Mouse (Mus musculus) MEL (cell line): Measurements from ENCODE around the gene Rps27rt. TPM values are rescaled to one million over a fixed set of nuclear protein-coding genes. Genes with fewer than 3 reads are reported as not detected.

ENCODE experiments used
- DNase-seq: peaks from one replicate; pipeline ENCODE4 v3.0.0; 2011; ENCODE audit warnings: low read depth, low spot score
- H3K27ac ChIP-seq: 2 replicates; pipeline ENCODE4 v1.5.1; 2012; ENCODE audit warnings: low read depth, mild to moderate bottlenecking, control low read depth, low read length, moderate library complexity; ENCODE audit not compliant: control insufficient read depth
- H3K27me3 ChIP-seq, 2 experiments: fragments of 150-350 bp in 1 of 2; sonication (generic) in 1 of 2; 2 replicates each; pipeline ENCODE4 v1.6.1; 2012; ENCODE audit warnings: low read length in 2 of 2, mild to moderate bottlenecking in 2 of 2, improper control_type of control experiment in 1 of 2, moderate library complexity in 1 of 2; ENCODE audit not compliant: insufficient read depth in 2 of 2, control insufficient read depth in 1 of 2
- H3K36me3 ChIP-seq, 2 experiments: 2 replicates each; pipeline ENCODE4 v1.6.1; 2012 to 2014; ENCODE audit warnings: low read length in 2 of 2, improper control_type of control experiment in 1 of 2, inconsistent platforms in 1 of 2, mild to moderate bottlenecking in 1 of 2; ENCODE audit not compliant: insufficient read depth in 2 of 2, control insufficient read depth in 1 of 2
- H3K4me1 ChIP-seq, 2 experiments: fragments of 150-350 bp in 1 of 2; sonication (generic) in 1 of 2; 2 replicates each; pipeline ENCODE4 v1.6.1; 2012; ENCODE audit warnings: low read length in 2 of 2, improper control_type of control experiment in 1 of 2, mild to moderate bottlenecking in 1 of 2; ENCODE audit not compliant: insufficient read depth in 2 of 2, control insufficient read depth in 1 of 2
- H3K4me3 ChIP-seq, 2 experiments: fragments of 150-350 bp in 1 of 2; sonication (generic) in 1 of 2; 2 replicates each; pipeline ENCODE4 v1.5.1; 2012; ENCODE audit warnings: low read depth in 2 of 2, low read length in 2 of 2, mild to moderate bottlenecking in 2 of 2, moderate library complexity in 2 of 2, control low read depth in 1 of 2, improper control_type of control experiment in 1 of 2; ENCODE audit not compliant: control insufficient read depth in 1 of 2, insufficient read depth in 1 of 2
- H3K79me2 ChIP-seq: 2 replicates; pipeline ENCODE4 v1.6.1; 2012; ENCODE audit warnings: mild to moderate bottlenecking, low read length, moderate library complexity; ENCODE audit not compliant: control insufficient read depth, poor library complexity, insufficient read depth
- H3K9ac ChIP-seq: 2 replicates; pipeline ENCODE4 v1.6.1; 2012; ENCODE audit warnings: low read depth, mild to moderate bottlenecking, control low read depth, low read length, moderate library complexity; ENCODE audit not compliant: control insufficient read depth, poor library complexity, severe bottlenecking
- H3K9me3 ChIP-seq: fragments of 150-350 bp; sonication (generic); replicated peaks from 2 replicates; pipeline ENCODE4 v1.6.1; 2012; ENCODE audit warnings: mild to moderate bottlenecking, low read length, improper control_type of control experiment, moderate library complexity; ENCODE audit not compliant: insufficient read depth
- CHD1 ChIP-seq: IDR thresholded peaks from 2 replicates; pipeline ENCODE4 v1.6.1; 2012; ENCODE audit warnings: low read depth, mild to moderate bottlenecking, inconsistent platforms, low read length, improper control_type of control experiment
- CHD2 ChIP-seq: IDR thresholded peaks from 2 replicates; pipeline ENCODE4 v1.6.1; 2011; ENCODE audit warnings: low read length, improper control_type of control experiment
- E2F4 ChIP-seq: IDR thresholded peaks from 2 replicates; pipeline ENCODE4 v1.6.1; 2011; ENCODE audit warnings: low read depth, low read length, improper control_type of control experiment, borderline replicate concordance
- ELF1 ChIP-seq: IDR thresholded peaks from 2 replicates; pipeline ENCODE4 v1.6.1; 2014; ENCODE audit warnings: low read depth, mild to moderate bottlenecking, inconsistent platforms, low read length, improper control_type of control experiment, moderate library complexity
- EP300 ChIP-seq, 2 experiments: IDR thresholded peaks; 2 replicates each; pipeline ENCODE4 v1.6.1; 2011; ENCODE audit warnings: improper control_type of control experiment in 2 of 2, low read length in 2 of 2, low read depth in 1 of 2, mild to moderate bottlenecking in 1 of 2
- ETS1 ChIP-seq: IDR thresholded peaks from 2 replicates; pipeline ENCODE4 v1.6.1; 2012; ENCODE audit warnings: low read depth, mild to moderate bottlenecking, inconsistent platforms, low read length, improper control_type of control experiment, moderate library complexity
- GABPA ChIP-seq: IDR thresholded peaks from 2 replicates; pipeline ENCODE4 v1.6.1; 2012; ENCODE audit warnings: low read depth, mild to moderate bottlenecking, inconsistent platforms, low read length, improper control_type of control experiment, moderate library complexity
- HCFC1 ChIP-seq: IDR thresholded peaks from 2 replicates; pipeline ENCODE4 v1.6.1; 2012; ENCODE audit warnings: low read depth, mild to moderate bottlenecking, inconsistent platforms, low read length, improper control_type of control experiment, moderate library complexity
- MAZ ChIP-seq: IDR thresholded peaks from 2 replicates; pipeline ENCODE4 v1.6.1; 2012; ENCODE audit warnings: low read depth, mild to moderate bottlenecking, inconsistent platforms, low read length, improper control_type of control experiment
- MYB ChIP-seq: IDR thresholded peaks from 2 replicates; pipeline ENCODE4 v1.6.1; 2011; ENCODE audit warnings: mild to moderate bottlenecking, low read depth, low read length, improper control_type of control experiment
- MYC ChIP-seq: IDR thresholded peaks from 2 replicates; pipeline ENCODE4 v1.6.1; 2011; ENCODE audit warnings: low read depth, mild to moderate bottlenecking, low read length, improper control_type of control experiment, moderate library complexity
- NELFE ChIP-seq: IDR thresholded peaks from 2 replicates; pipeline ENCODE4 v1.6.1; 2011; ENCODE audit warnings: low read depth, low read length, improper control_type of control experiment
- NRF1 ChIP-seq: IDR thresholded peaks from 2 replicates; pipeline ENCODE4 v1.6.1; 2014; ENCODE audit warnings: low read depth, mild to moderate bottlenecking, inconsistent platforms, low read length, improper control_type of control experiment, moderate library complexity; ENCODE audit not compliant: poor library complexity, insufficient read depth, severe bottlenecking
- POLR2AphosphoS5 ChIP-seq: IDR thresholded peaks from 2 replicates; pipeline ENCODE4 v1.6.1; 2012; ENCODE audit warnings: low read depth, borderline replicate concordance, mild to moderate bottlenecking, inconsistent platforms, low read length, moderate library complexity, mixed read lengths
- RCOR1 ChIP-seq: IDR thresholded peaks from 2 replicates; pipeline ENCODE4 v1.6.1; 2012; ENCODE audit warnings: low read depth, mild to moderate bottlenecking, inconsistent platforms, low read length, improper control_type of control experiment
- UBTF ChIP-seq: IDR thresholded peaks from 2 replicates; pipeline ENCODE4 v1.6.1; 2012; ENCODE audit warnings: low read depth, mild to moderate bottlenecking, inconsistent platforms, low read length, improper control_type of control experiment, moderate library complexity, borderline replicate concordance; ENCODE audit not compliant: insufficient read depth
- USF1 ChIP-seq: IDR thresholded peaks from 2 replicates; pipeline ENCODE4 v1.6.1; 2014; ENCODE audit warnings: low read depth, mild to moderate bottlenecking, inconsistent platforms, low read length, improper control_type of control experiment, moderate library complexity
- USF2 ChIP-seq, 2 experiments: IDR thresholded peaks; 2 replicates each; pipeline ENCODE4 v1.6.1; 2011 to 2012; ENCODE audit warnings: improper control_type of control experiment in 2 of 2, low read length in 2 of 2, borderline replicate concordance in 1 of 2, inconsistent platforms in 1 of 2, low read depth in 1 of 2, mild to moderate bottlenecking in 1 of 2; ENCODE audit not compliant: insufficient read depth in 1 of 2
- ZNF384 ChIP-seq: IDR thresholded peaks from 2 replicates; pipeline ENCODE4 v1.6.1; 2012; ENCODE audit warnings: low read depth, mild to moderate bottlenecking, inconsistent platforms, low read length, improper control_type of control experiment
- polyA plus RNA-seq, 2 experiments: library from polyadenylated mRNA; stranded (reverse) in 1 of 2; unstranded in 1 of 2; fragments of >175 nt in 1 of 2; fragments of >200 nt in 1 of 2; gene quantifications; 2 replicates each; pipeline versions ENCODE4 v1.2.1 to v1.2.4; 2012; ENCODE audit warnings: low replicate concordance in 2 of 2, low read depth in 1 of 2; ENCODE audit not compliant: insufficient read length in 2 of 2, insufficient read depth in 1 of 2, missing spikeins in 1 of 2
- total RNA-seq: library from RNA; depleted of rRNA; stranded (reverse); fragments of 300-350 nt; gene quantifications from 2 replicates; pipeline ENCODE4 v1.2.3, GENCODE M21; 2012

Rps27rt gene
- total and polyA plus RNA-seq, 3 experiments, result 61.8 to 338 TPM; not detected in 1

GRCm38 (mm10) chr9:115012367-115012766 lies 29.8 kb upstream of the Rps27rt start:
- Histone ChIP-seq H3K9me3 (no peaks in the 10 kb centered on the region), H3K9ac (no peak overlapping the region), H3K27ac (no peak overlapping the region), H3K79me2 (no peaks in the 10 kb centered on the region), H3K4me3 (no peak overlapping the region), H3K36me3 (no peaks in the 10 kb centered on the region), H3K4me1 (no peaks in the 10 kb centered on the region), H3K27me3 (no peaks in the 10 kb centered on the region)
- DNase-seq, result no peak
- TF ChIP-seq CHD1 (no peak), NRF1 (no peak), EP300 (IDR thresholded peaks at IDR 0.05; ENCODE audit: low read depth in 1 of 2, low read length in 2 of 2) (no peak), ZNF384 (no peak), E2F4 (no peak), MAZ (no peak), POLR2AphosphoS5 (no peak)

- H3K9ac ChIP-seq, result no peak overlapping the region
- no peaks in the 10 kb centered on the region for H3K4me1 ChIP-seq
- H3K4me3 ChIP-seq, result no peak overlapping the region
- H3K27ac ChIP-seq, result no peak overlapping the region
- TF ChIP-seq USF1, result no peak
- TF ChIP-seq MAZ, result no peak
- TF ChIP-seq MYC, result no peak
- no peak for TF ChIP-seq ELF1
- TF ChIP-seq USF2 (IDR thresholded peaks at IDR 0.05; ENCODE audit: borderline replicate concordance in 1 of 2, insufficient read depth in 1 of 2, low read depth in 1 of 2, low read length in 2 of 2), result no peak
- no peak for TF ChIP-seq HCFC1
- TF ChIP-seq ETS1, result no peak
- TF ChIP-seq RCOR1, result no peak
- TF ChIP-seq UBTF, result no peak
- no peak for TF ChIP-seq MYB
- no peak for TF ChIP-seq NELFE
- no peak for TF ChIP-seq CHD2
- no peak for TF ChIP-seq GABPA
- no peaks in the 10 kb centered on the region for H3K9me3 ChIP-seq
- H3K27me3 ChIP-seq, result no peaks in the 10 kb centered on the region
- no peaks in the 10 kb centered on the region for H3K79me2 ChIP-seq
- H3K36me3 ChIP-seq, result no peaks in the 10 kb centered on the region
- DNase-seq, result no peak
These were observed 25.7 kb upstream of the Rps27rt start for GRCm38 (mm10) chr9:115008194-115008593.
